Mouse (Mus musculus): ENCODE results near the gene Tmem205. TPM values are rescaled to one million over a fixed set of nuclear protein-coding genes. Genes with fewer than 3 reads are reported as not detected.
A peak's percentile ranks its signal among the peaks of the same experiment; 100 is the strongest.

Tmem205 gene
- total and polyA plus RNA-seq, 3 experiments: 65.5 to 129 (median 71.8) TPM

- 88% methylated on average over 12 of the region's 12 CpGs for WGBS
- H3K79me2 ChIP-seq (replicated peaks; ENCODE audit: control insufficient read depth, insufficient read depth, low read length): no peaks in the 10 kb centered on the region
- no peak for DNase-seq
- intact Hi-C loops (cut with DNase I): no loop called here
- no peaks in the 10 kb centered on the region for H3K27me3 ChIP-seq (ENCODE audit: control insufficient read depth, insufficient read depth, low read length)
- H3K9ac ChIP-seq (ENCODE audit: low read depth, low read length): no peak overlapping the region
- H3K36me3 ChIP-seq (ENCODE audit: control insufficient read depth, insufficient read depth, low read length): no peaks in the 10 kb centered on the region
- H3K4me3 ChIP-seq: no peak overlapping the region
- no peak for TF ChIP-seq CTCF (IDR thresholded peaks at IDR 0.05)
- TF ChIP-seq EP300 (IDR thresholded peaks at IDR 0.05; ENCODE audit: insufficient read depth, low read depth, low read length): no peak
- no peak for TF ChIP-seq POLR2A (IDR thresholded peaks at IDR 0.05; ENCODE audit: insufficient read depth, low read depth, low read length)
- no peaks in the 10 kb centered on the region; the same call in 1 of the 2 replicates for H3K4me1 ChIP-seq (ENCODE audit: control insufficient read depth, insufficient read depth, low read length)
- no peak overlapping the region for H3K27ac ChIP-seq
These were observed 6.7 kb upstream of the Tmem205 start for GRCm38 (mm10) chr9:21934021-21934420.

- Histone ChIP-seq H3K79me2 (replicated peaks; ENCODE audit: control insufficient read depth, insufficient read depth, low read length) (no peaks in the 10 kb centered on the region), H3K9ac (ENCODE audit: low read depth, low read length) (no peak overlapping the region), H3K4me3 (no peak overlapping the region), H3K27me3 (ENCODE audit: control insufficient read depth, insufficient read depth, low read length) (no peaks in the 10 kb centered on the region), H3K4me1 (ENCODE audit: control insufficient read depth, insufficient read depth, low read length) (peaks cover 2% of the 10 kb centered on the region), H3K36me3 (ENCODE audit: control insufficient read depth, insufficient read depth, low read length) (no peaks in the 10 kb centered on the region), H3K27ac (no peak overlapping the region)
- no peak for DNase-seq
- intact Hi-C loops (cut with DNase I): no loop called here
- WGBS: 67% methylated on average over 12 of the region's 12 CpGs
- TF ChIP-seq POLR2A (IDR thresholded peaks at IDR 0.05; ENCODE audit: insufficient read depth, low read depth, low read length): no peak
- TF ChIP-seq EP300 (IDR thresholded peaks at IDR 0.05; ENCODE audit: insufficient read depth, low read depth, low read length): no peak
These were observed 5.2 kb upstream of the Tmem205 start for GRCm38 (mm10) chr9:21932445-21933137.

GRCm38 (mm10) chr9:21932006-21932405, 4.7 kb upstream of the Tmem205 start:
- DNase-seq: no peak
- Histone ChIP-seq H3K79me2 (replicated peaks; ENCODE audit: control insufficient read depth, insufficient read depth, low read length) (no peaks in the 10 kb centered on the region), H3K9ac (ENCODE audit: low read depth, low read length) (no peak overlapping the region), H3K4me1 (ENCODE audit: control insufficient read depth, insufficient read depth, low read length) (peaks cover 2% of the 10 kb centered on the region), H3K27me3 (ENCODE audit: control insufficient read depth, insufficient read depth, low read length) (no peaks in the 10 kb centered on the region), H3K4me3 (no peak overlapping the region), H3K27ac (no peak overlapping the region; the same call in 1 of the 2 replicates), H3K36me3 (ENCODE audit: control insufficient read depth, insufficient read depth, low read length) (no peaks in the 10 kb centered on the region)
- intact Hi-C loops (cut with DNase I): no loop called here
- no peak for TF ChIP-seq POLR2A (IDR thresholded peaks at IDR 0.05; ENCODE audit: insufficient read depth, low read depth, low read length)
- TF ChIP-seq EP300 (IDR thresholded peaks at IDR 0.05; ENCODE audit: insufficient read depth, low read depth, low read length): no peak
- no peak for TF ChIP-seq CTCF (IDR thresholded peaks at IDR 0.05)
- 51% methylated on average over 2 of the region's 2 CpGs for WGBS

- DNase-seq: no peak
- intact Hi-C loops (cut with DNase I): no loop called here
- peaks cover 12% of the 10 kb centered on the region for H3K4me1 ChIP-seq (ENCODE audit: control insufficient read depth, insufficient read depth, low read length)
- TF ChIP-seq CTCF (IDR thresholded peaks at IDR 0.05): no peak
- no peak for TF ChIP-seq EP300 (IDR thresholded peaks at IDR 0.05; ENCODE audit: insufficient read depth, low read depth, low read length)
- H3K36me3 ChIP-seq (ENCODE audit: control insufficient read depth, insufficient read depth, low read length): peaks cover 4% of the 10 kb centered on the region
- H3K9ac ChIP-seq (ENCODE audit: low read depth, low read length): no peak overlapping the region
- no peak overlapping the region for H3K4me3 ChIP-seq
- no peaks in the 10 kb centered on the region for H3K79me2 ChIP-seq (replicated peaks; ENCODE audit: control insufficient read depth, insufficient read depth, low read length)
- 76% methylated on average over 3 of the region's 3 CpGs for WGBS
- no peaks in the 10 kb centered on the region for H3K27me3 ChIP-seq (ENCODE audit: control insufficient read depth, insufficient read depth, low read length)
- H3K27ac ChIP-seq: no peak overlapping the region
These were observed 1.9 kb upstream of the Tmem205 start for GRCm38 (mm10) chr9:21929208-21929607.

- Histone ChIP-seq H3K4me1 (ENCODE audit: control insufficient read depth, insufficient read depth, low read length) (peaks cover 21% of the 10 kb centered on the region), H3K36me3 (ENCODE audit: control insufficient read depth, insufficient read depth, low read length) (peaks cover 8% of the 10 kb centered on the region), H3K4me3 (peak overlapping the region; percentile 68), H3K27me3 (ENCODE audit: control insufficient read depth, insufficient read depth, low read length) (no peaks in the 10 kb centered on the region), H3K9ac (ENCODE audit: low read depth, low read length) (peak overlapping the region; percentile 59), H3K79me2 (replicated peaks; ENCODE audit: control insufficient read depth, insufficient read depth, low read length) (no peaks in the 10 kb centered on the region), H3K27ac (peak overlapping the region; percentile 83)
- intact Hi-C loops (cut with DNase I): no loop called here
- TF ChIP-seq EP300 (IDR thresholded peaks at IDR 0.05; ENCODE audit: insufficient read depth, low read depth, low read length) (no peak), POLR2A (IDR thresholded peaks at IDR 0.05; ENCODE audit: insufficient read depth, low read depth, low read length) (no peak), CTCF (IDR thresholded peaks at IDR 0.05) (no peak)
- DNase-seq: no peak
- WGBS: 1% methylated on average over 6 of the region's 6 CpGs
These were observed 572 bp downstream of the Tmem205 start for GRCm38 (mm10) chr9:21926784-21927183.

DNA sequence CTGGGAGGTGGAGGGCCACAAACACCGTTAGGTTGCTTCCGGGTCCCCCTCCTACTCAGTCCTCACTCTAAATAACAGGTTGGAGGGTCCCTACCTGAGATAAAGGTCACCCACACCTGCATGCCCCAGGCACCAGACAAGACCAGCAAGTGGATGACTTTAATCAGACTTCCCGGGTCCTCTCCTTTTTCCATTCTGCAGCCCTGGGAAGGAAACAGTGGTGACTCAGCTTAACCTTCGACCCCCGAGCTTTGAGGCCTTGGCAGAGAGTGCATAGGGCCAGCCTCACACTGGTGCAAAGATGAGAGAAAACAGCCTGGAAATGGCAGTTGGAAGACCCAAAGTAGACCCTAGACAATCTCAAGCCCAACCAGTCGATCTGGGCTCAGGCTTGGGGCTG, 1.2 kb downstream of the Tmem205 start:
- TF ChIP-seq POLR2A (IDR thresholded peaks at IDR 0.05; ENCODE audit: insufficient read depth, low read depth, low read length): no peak
- TF ChIP-seq CTCF (IDR thresholded peaks at IDR 0.05): no peak
- no peak for TF ChIP-seq EP300 (IDR thresholded peaks at IDR 0.05; ENCODE audit: insufficient read depth, low read depth, low read length)
- Histone ChIP-seq H3K4me3 (no peak overlapping the region), H3K27me3 (ENCODE audit: control insufficient read depth, insufficient read depth, low read length) (no peaks in the 10 kb centered on the region), H3K4me1 (ENCODE audit: control insufficient read depth, insufficient read depth, low read length) (peaks cover 21% of the 10 kb centered on the region), H3K79me2 (replicated peaks; ENCODE audit: control insufficient read depth, insufficient read depth, low read length) (no peaks in the 10 kb centered on the region), H3K9ac (ENCODE audit: low read depth, low read length) (no peak overlapping the region), H3K36me3 (ENCODE audit: control insufficient read depth, insufficient read depth, low read length) (peaks cover 8% of the 10 kb centered on the region), H3K27ac (peak overlapping the region; percentile 83)
- DNase-seq: no peak
- 47% methylated on average over 6 of the region's 6 CpGs for WGBS
- intact Hi-C loops (cut with DNase I): no loop called here
